Mouse (Mus musculus): Measurements from ENCODE around the gene Olfm2. TPM values are rescaled to one million over a fixed set of nuclear protein-coding genes. Genes with fewer than 3 reads are reported as not detected.

The Olfm2 gene
- polyA plus RNA-seq, 1 experiment from 2014 or later = 2.3 TPM

DNA sequence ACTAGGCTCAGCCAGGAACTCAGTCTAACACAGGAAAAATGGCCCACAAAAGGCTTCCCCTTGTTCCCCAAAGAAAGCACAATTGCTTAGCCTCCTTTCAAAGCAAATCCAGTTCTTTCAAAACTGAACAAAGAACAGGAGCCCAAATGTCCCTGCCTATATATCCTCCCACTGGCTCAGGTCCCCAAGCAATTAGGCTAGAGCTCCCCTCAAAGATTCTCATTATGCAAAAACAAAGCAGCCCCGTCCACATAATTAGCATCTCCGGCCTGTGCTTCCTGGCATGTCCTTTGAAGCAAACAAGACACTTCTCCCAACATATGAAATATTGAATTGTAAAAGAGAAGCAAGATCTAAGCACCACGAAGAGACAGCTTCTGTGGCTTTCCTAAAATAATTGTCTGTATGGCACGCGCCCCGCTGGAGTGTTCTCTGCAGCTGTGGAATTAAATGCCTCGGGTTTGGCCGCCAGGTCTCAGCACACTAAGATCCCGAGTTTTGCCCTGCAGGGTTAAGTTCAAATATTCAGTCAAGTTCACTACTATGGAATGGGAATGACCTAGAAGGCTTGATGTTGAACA lies 65.7 kb downstream of the Olfm2 start:
- no peak overlapping the region for H3K4me3 ChIP-seq (ENCODE audit: low read depth, low read length)
- 77% methylated on average over 9 of the region's 9 CpGs for WGBS
- H3K9me3 ChIP-seq (ENCODE audit: control insufficient read depth, low read length) = no peaks in the 10 kb centered on the region
- H3K4me2 ChIP-seq (replicated peaks; ENCODE audit: low read depth) = no peak overlapping the region
- no peak overlapping the region for H3K27ac ChIP-seq (replicated peaks)
- TF ChIP-seq EP300 (optimal IDR thresholded peaks at IDR 0.05) (no peak), CTCF (IDR thresholded peaks at IDR 0.05; ENCODE audit: low read depth) (no peak)
- ATAC-seq (ENCODE audit: low FRiP score, low TSS enrichment) (no peak), DNase-seq (ENCODE audit: low spot score) (no peak)
- no peaks in the 10 kb centered on the region for H3K36me3 ChIP-seq (ENCODE audit: control insufficient read depth, insufficient read depth, low read length)
- H3K9ac ChIP-seq (ENCODE audit: low read length) = no peak overlapping the region
- H3K4me1 ChIP-seq (replicated peaks; ENCODE audit: control insufficient read depth, insufficient read depth) = no peaks in the 10 kb centered on the region
- no peaks in the 10 kb centered on the region for H3K27me3 ChIP-seq (ENCODE audit: control insufficient read depth, insufficient read depth, low read length)

GRCm38 (mm10) chr9:20677892-20678291 lies 68.3 kb downstream of the Olfm2 start:
- no peak overlapping the region for H3K27ac ChIP-seq (replicated peaks)
- H3K4me1 ChIP-seq (replicated peaks; ENCODE audit: control insufficient read depth, insufficient read depth) = no peaks in the 10 kb centered on the region
- no peak for TF ChIP-seq EP300 (optimal IDR thresholded peaks at IDR 0.05)
- TF ChIP-seq CTCF (IDR thresholded peaks at IDR 0.05; ENCODE audit: low read depth) = no peak
- H3K4me3 ChIP-seq (ENCODE audit: low read depth, low read length) = no peak overlapping the region
- ATAC-seq (ENCODE audit: low FRiP score, low TSS enrichment) (no peak), DNase-seq (ENCODE audit: low spot score) (no peak)
- 85% methylated on average over 12 of the region's 12 CpGs for WGBS
- H3K9ac ChIP-seq (ENCODE audit: low read length) = no peak overlapping the region
- no peak overlapping the region for H3K4me2 ChIP-seq (replicated peaks; ENCODE audit: low read depth)
- H3K27me3 ChIP-seq (ENCODE audit: control insufficient read depth, insufficient read depth, low read length) = no peaks in the 10 kb centered on the region
- no peaks in the 10 kb centered on the region for H3K9me3 ChIP-seq (ENCODE audit: control insufficient read depth, low read length)
- H3K36me3 ChIP-seq (ENCODE audit: control insufficient read depth, insufficient read depth, low read length) = no peaks in the 10 kb centered on the region

DNA sequence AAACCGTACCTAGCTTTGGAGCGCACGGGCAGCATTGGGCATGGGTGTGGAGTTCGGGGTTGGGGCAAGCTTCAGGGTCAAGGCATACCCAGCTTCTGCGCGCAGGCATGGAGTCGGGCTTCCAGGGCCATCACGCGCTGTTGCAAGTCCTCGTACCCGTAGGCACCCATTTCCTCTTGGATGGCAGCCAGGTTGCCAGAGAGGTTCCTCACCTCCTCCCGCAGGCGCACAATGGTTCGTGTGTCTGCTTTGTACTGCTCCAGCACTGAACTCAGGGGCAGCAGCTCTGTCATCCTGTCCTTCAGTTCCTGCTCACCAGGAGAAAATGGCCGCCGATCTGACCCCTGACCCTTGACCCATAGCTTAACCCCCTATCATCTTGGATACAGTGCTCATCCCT lies 74.1 kb downstream of the Olfm2 start:
- Histone ChIP-seq H3K36me3 (ENCODE audit: control insufficient read depth, insufficient read depth, low read length) (no peaks in the 10 kb centered on the region), H3K27me3 (ENCODE audit: control insufficient read depth, insufficient read depth, low read length) (no peaks in the 10 kb centered on the region), H3K9ac (ENCODE audit: low read length) (no peak overlapping the region), H3K4me3 (ENCODE audit: low read depth, low read length) (no peak overlapping the region), H3K4me2 (replicated peaks; ENCODE audit: low read depth) (no peak overlapping the region), H3K27ac (replicated peaks) (no peak overlapping the region), H3K4me1 (replicated peaks; ENCODE audit: control insufficient read depth, insufficient read depth) (no peaks in the 10 kb centered on the region), H3K9me3 (ENCODE audit: control insufficient read depth, low read length) (no peaks in the 10 kb centered on the region)
- no peak for DNase-seq (ENCODE audit: low spot score)
- WGBS = 77% methylated on average over 16 of the region's 16 CpGs
- ATAC-seq (ENCODE audit: low FRiP score, low TSS enrichment) = 0 out of 2 replicates have a peak, but pooled peaks have one; percentile 36
- TF ChIP-seq EP300 (optimal IDR thresholded peaks at IDR 0.05) (no peak), CTCF (IDR thresholded peaks at IDR 0.05; ENCODE audit: low read depth) (no peak)

- WGBS = 91% methylated on average over 22 of the region's 22 CpGs
These were observed 78.1 kb downstream of the Olfm2 start for GRCm38 (mm10) chr9:20668065-20668464.

DNA sequence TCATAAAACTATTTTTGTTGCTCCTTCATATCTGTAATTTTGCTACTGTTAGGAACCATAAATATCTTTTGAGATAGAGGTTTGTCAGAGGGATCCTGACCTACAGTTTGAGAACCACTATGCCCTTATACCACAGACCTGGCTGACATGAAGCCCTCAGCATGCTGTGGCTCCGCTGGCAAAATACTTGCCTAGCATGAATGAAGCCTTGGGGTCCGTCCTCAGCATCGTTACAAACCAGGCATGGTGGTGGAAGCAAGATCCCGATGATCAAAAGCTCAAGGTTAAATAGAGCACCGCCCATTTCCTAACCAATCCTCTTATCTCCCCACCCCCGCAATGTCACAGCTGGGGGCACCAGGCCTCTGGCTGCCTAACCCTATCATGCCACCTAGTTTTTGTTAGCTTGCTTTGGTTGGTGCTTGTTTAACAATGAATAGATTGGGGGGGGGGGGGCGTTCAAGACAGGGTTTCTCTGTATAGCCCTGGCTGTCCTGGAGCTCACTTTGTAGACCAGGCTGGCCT lies 79.6 kb downstream of the Olfm2 start:
- no peak for TF ChIP-seq CTCF (IDR thresholded peaks at IDR 0.05; ENCODE audit: low read depth)
- TF ChIP-seq EP300 (optimal IDR thresholded peaks at IDR 0.05) = no peak
- Histone ChIP-seq H3K4me3 (ENCODE audit: low read depth, low read length) (no peak overlapping the region), H3K27ac (replicated peaks) (no peak overlapping the region), H3K27me3 (ENCODE audit: control insufficient read depth, insufficient read depth, low read length) (no peaks in the 10 kb centered on the region), H3K9ac (ENCODE audit: low read length) (no peak overlapping the region), H3K4me2 (replicated peaks; ENCODE audit: low read depth) (no peak overlapping the region), H3K36me3 (ENCODE audit: control insufficient read depth, insufficient read depth, low read length) (peaks cover 23% of the 10 kb centered on the region), H3K4me1 (replicated peaks; ENCODE audit: control insufficient read depth, insufficient read depth) (no peaks in the 10 kb centered on the region), H3K9me3 (ENCODE audit: control insufficient read depth, low read length) (no peaks in the 10 kb centered on the region)
- DNase-seq (ENCODE audit: low spot score) (no peak), ATAC-seq (ENCODE audit: low FRiP score, low TSS enrichment) (no peak)
- 10% methylated on average over 7 of the region's 7 CpGs for WGBS

More at GRCm38 (mm10) chr9:20668065-20668464, 78.1 kb downstream of the Olfm2 start:
- TF ChIP-seq EP300 (optimal IDR thresholded peaks at IDR 0.05) (no peak), CTCF (IDR thresholded peaks at IDR 0.05; ENCODE audit: low read depth) (no peak)
- no peak for DNase-seq (ENCODE audit: low spot score)
- no peak for ATAC-seq (ENCODE audit: low FRiP score, low TSS enrichment)
- Histone ChIP-seq H3K4me2 (replicated peaks; ENCODE audit: low read depth) (no peak overlapping the region), H3K27ac (replicated peaks) (no peak overlapping the region), H3K4me3 (ENCODE audit: low read depth, low read length) (no peak overlapping the region), H3K9ac (ENCODE audit: low read length) (no peak overlapping the region), H3K4me1 (replicated peaks; ENCODE audit: control insufficient read depth, insufficient read depth) (no peaks in the 10 kb centered on the region), H3K9me3 (ENCODE audit: control insufficient read depth, low read length) (no peaks in the 10 kb centered on the region), H3K27me3 (ENCODE audit: control insufficient read depth, insufficient read depth, low read length) (no peaks in the 10 kb centered on the region), H3K36me3 (ENCODE audit: control insufficient read depth, insufficient read depth, low read length) (peaks cover 20% of the 10 kb centered on the region)

- H3K9ac ChIP-seq (ENCODE audit: low read length) = no peak overlapping the region
- H3K4me1 ChIP-seq (replicated peaks; ENCODE audit: control insufficient read depth, insufficient read depth) = no peaks in the 10 kb centered on the region
- peaks cover 23% of the 10 kb centered on the region for H3K36me3 ChIP-seq (ENCODE audit: control insufficient read depth, insufficient read depth, low read length)
- TF ChIP-seq CTCF (IDR thresholded peaks at IDR 0.05; ENCODE audit: low read depth) (no peak), EP300 (optimal IDR thresholded peaks at IDR 0.05) (no peak)
- H3K4me3 ChIP-seq (ENCODE audit: low read depth, low read length) = no peak overlapping the region
- WGBS = 31% methylated on average over 8 of the region's 8 CpGs
- H3K27me3 ChIP-seq (ENCODE audit: control insufficient read depth, insufficient read depth, low read length) = no peaks in the 10 kb centered on the region
- DNase-seq (ENCODE audit: low spot score) (no peak), ATAC-seq (ENCODE audit: low FRiP score, low TSS enrichment) (no peak)
- H3K4me2 ChIP-seq (replicated peaks; ENCODE audit: low read depth) = no peak overlapping the region
- no peak overlapping the region for H3K27ac ChIP-seq (replicated peaks)
- no peaks in the 10 kb centered on the region for H3K9me3 ChIP-seq (ENCODE audit: control insufficient read depth, low read length)
These were observed 80.2 kb downstream of the Olfm2 start for GRCm38 (mm10) chr9:20665925-20666324.

All from stomach, postnatal 0 days (tissue).